Mouse (Mus musculus) testis, adult 2 months (tissue): ENCODE data around the gene Hint1.

ENCODE experiments used
- CTCF ChIP-seq: fragments of 200-500 bp; IDR thresholded peaks from 2 replicates; pipeline ENCODE4 v1.5.1; 2012; ENCODE audit warnings: low read depth, mild to moderate bottlenecking, inconsistent platforms, low read length, moderate library complexity; ENCODE audit not compliant: control insufficient read depth, insufficient read depth, insufficient replicate concordance
- POLR2A ChIP-seq: fragments of 200-500 bp; IDR thresholded peaks from 2 replicates; pipeline ENCODE4 v1.6.1; 2012; ENCODE audit warnings: low read depth, mild to moderate bottlenecking, inconsistent platforms, low read length, moderate library complexity; ENCODE audit not compliant: control insufficient read depth

GRCm38 (mm10) chr11:54885406-54885805, 19.2 kb downstream of the Hint1 start:
- TF ChIP-seq CTCF = no peak
- TF ChIP-seq POLR2A = no peak
